Mouse (Mus musculus) megakaryocyte, embryonic 14.5 days (primary cell): Measurements from ENCODE around the gene Clybl. TPM values are rescaled to one million over a fixed set of nuclear protein-coding genes. Genes with fewer than 3 reads are reported as not detected.

Source experiments
- H3K27me3 ChIP-seq: replicated peaks from 2 replicates; pipeline ENCODE3; 2012; ENCODE audit warnings: inconsistent platforms
- H3K36me3 ChIP-seq: replicated peaks from 2 replicates; pipeline ENCODE3; 2012; ENCODE audit warnings: low read length, inconsistent platforms, mixed read lengths
- H3K4me1 ChIP-seq: 2 replicates; pipeline ENCODE4 v1.6.1; 2012; ENCODE audit warnings: inconsistent platforms
- H3K4me3 ChIP-seq: replicated peaks from 2 replicates; pipeline ENCODE3; 2012; ENCODE audit warnings: moderate library complexity, mild to moderate bottlenecking, inconsistent platforms
- H3K9me3 ChIP-seq: 2 replicates; pipeline ENCODE4 v1.6.1; 2012; ENCODE audit warnings: inconsistent platforms
- FLI1 ChIP-seq: IDR thresholded peaks from 2 replicates; pipeline ENCODE4 v1.6.1; 2012; ENCODE audit warnings: low read length, inconsistent platforms, mixed read lengths
- GATA1 ChIP-seq: IDR thresholded peaks from 3 replicates; pipeline ENCODE4 v1.6.1; 2012; ENCODE audit warnings: mixed read lengths, low read length, inconsistent platforms, borderline replicate concordance
- polyA plus RNA-seq: library from polyadenylated mRNA; stranded (reverse); fragments of >175 nt; gene quantifications from 2 replicates; pipeline ENCODE4 v1.2.3, GENCODE M21; 2012; ENCODE audit warnings: low replicate concordance; ENCODE audit not compliant: insufficient read depth

Clybl gene
- polyA plus RNA-seq, 1 experiment: 8.3 TPM

DNA sequence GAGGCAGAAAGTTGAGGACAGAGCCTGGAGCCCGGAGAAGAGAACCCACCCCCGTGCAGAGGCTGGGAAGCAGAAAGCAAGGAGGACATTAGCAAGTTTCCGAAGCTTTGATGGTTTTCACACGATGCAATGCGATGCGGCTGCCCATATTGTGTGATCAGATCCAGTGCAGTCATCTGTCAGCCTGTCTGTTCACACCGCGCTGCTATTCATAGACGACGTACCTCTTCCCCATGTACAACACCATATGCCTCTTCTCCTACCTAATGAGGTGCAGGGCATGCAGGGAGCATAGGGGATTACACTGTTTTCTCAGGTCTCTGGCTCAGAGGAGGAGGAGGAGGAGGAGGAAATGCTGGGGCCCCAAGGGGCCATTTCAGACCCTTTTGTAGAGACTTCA, 255.3 kb downstream of the Clybl start:
- Histone ChIP-seq H3K27me3 (peaks cover 21% of the 10 kb centered on the region), H3K4me1 (no peaks in the 10 kb centered on the region), H3K9me3 (no peaks in the 10 kb centered on the region), H3K4me3 (no peak overlapping the region), H3K36me3 (no peaks in the 10 kb centered on the region)
- no peak for TF ChIP-seq FLI1
- no peak for TF ChIP-seq GATA1

DNA sequence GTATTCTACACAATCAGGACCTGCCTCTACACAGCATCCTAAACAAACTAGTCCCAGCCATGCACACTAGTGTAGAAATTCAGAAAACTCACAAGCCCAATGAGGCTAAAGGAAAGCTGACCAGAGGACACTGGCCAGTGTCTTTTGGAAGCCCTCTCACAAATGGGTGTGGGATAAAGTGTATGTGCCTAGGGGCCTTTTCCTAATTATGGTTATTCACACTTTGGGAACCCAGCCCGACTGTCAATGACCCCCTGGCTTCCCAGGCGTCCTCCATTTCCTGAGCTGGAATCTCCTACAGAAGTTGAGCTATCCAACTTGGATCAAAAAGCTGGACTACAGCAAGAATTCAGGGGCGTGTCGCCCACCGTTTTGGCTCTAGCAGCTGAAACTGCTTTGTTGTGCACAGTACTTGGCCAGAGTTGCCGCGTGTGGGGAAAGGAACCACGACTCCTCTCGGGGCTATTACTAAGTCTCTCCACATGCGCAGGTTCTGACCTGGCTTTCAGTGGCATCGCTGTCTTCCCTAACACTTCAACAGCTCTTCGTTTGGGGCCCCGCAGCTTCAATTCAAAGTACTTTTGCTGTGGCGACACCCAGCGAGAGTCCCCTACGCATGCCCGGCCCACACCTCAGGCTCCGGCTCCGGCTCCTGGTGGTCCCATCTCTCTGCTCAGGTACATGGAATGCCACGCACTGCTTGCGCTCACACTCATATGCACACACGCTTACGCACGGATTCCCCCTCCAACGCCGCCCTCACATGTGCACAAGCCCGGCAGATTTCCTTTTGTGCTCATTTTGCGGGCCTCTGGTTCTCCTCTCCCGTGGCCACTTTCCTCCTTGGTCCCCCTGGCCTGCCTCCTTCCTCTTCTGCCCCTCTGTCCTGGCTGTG, 268.3 kb downstream of the Clybl start:
- TF ChIP-seq GATA1: no peak
- no peak for TF ChIP-seq FLI1
- H3K4me3 ChIP-seq: no peak overlapping the region
- peaks cover 76% of the 10 kb centered on the region for H3K27me3 ChIP-seq

GRCm38 (mm10) chr14:122450496-122451382, 269.2 kb downstream of the Clybl start, which contains the start of gene Gm5089:
Gene Gm5089 (minus strand): TSS chr14:122451115.
- H3K27me3 ChIP-seq: peaks cover 76% of the 10 kb centered on the region
- peaks cover 8% of the 10 kb centered on the region for H3K4me1 ChIP-seq
- no peaks in the 10 kb centered on the region for H3K9me3 ChIP-seq
- TF ChIP-seq GATA1 (no peak), FLI1 (no peak)
- no peaks in the 10 kb centered on the region for H3K36me3 ChIP-seq
- H3K4me3 ChIP-seq: no peak within 1 kb of the TSS

More for the DNA sequence above, 268.3 kb downstream of the Clybl start:
- no peaks in the 10 kb centered on the region for H3K9me3 ChIP-seq
- H3K36me3 ChIP-seq: no peaks in the 10 kb centered on the region
- H3K4me1 ChIP-seq: peaks cover 8% of the 10 kb centered on the region

GRCm38 (mm10) chr14:122451551-122452145, 270.1 kb downstream of the Clybl start:
- Histone ChIP-seq H3K4me1 (peaks cover 8% of the 10 kb centered on the region), H3K27me3 (peaks cover 75% of the 10 kb centered on the region), H3K9me3 (no peaks in the 10 kb centered on the region), H3K36me3 (no peaks in the 10 kb centered on the region), H3K4me3 (no peak overlapping the region)
- TF ChIP-seq FLI1: no peak
- TF ChIP-seq GATA1: no peak

Other genes with a start within 250 kb of the Clybl start
- 0.89 TPM in 1 of 2 replicates, not detected in the other for gene Gpr183, start 216.5 kb upstream of the Clybl start, polyA plus RNA-seq
- not detected in 2 replicates for gene Timm8a2, start 147.0 kb upstream of the Clybl start, polyA plus RNA-seq
- gene Tm9sf2, start 74.7 kb upstream of the Clybl start, polyA plus RNA-seq: 54.0 and 163 TPM in 2 replicates